Mouse (Mus musculus): ENCODE results near the gene Casp8ap2.

The Casp8ap2 gene

GRCm38 (mm10) chr4:32615034-32615881 is at the start of gene Casp8ap2:
Gene Casp8ap2, plus strand, starts transcription at chr4:32615451.
- peak; percentile 98 for DNase-seq (ENCODE audit: low read depth, low spot score)

GRCm38 (mm10) chr4:32569054-32569453 is 46.2 kb upstream of the Casp8ap2 start:
- DNase-seq (ENCODE audit: low read depth, low spot score): no peak

GRCm38 (mm10) chr4:32569995-32570938 is 45.0 kb upstream of the Casp8ap2 start:
- no peak for DNase-seq (ENCODE audit: low read depth, low spot score)

- no peak for DNase-seq (ENCODE audit: low read depth, low spot score)
Observed at GRCm38 (mm10) chr4:32570939-32571317, 44.3 kb upstream of the Casp8ap2 start.

- DNase-seq (ENCODE audit: low read depth, low spot score): no peak
Observed at GRCm38 (mm10) chr4:32571441-32571840, 43.8 kb upstream of the Casp8ap2 start.

GRCm38 (mm10) chr4:32572118-32572517 is 43.1 kb upstream of the Casp8ap2 start:
- peak; percentile 34 for DNase-seq (ENCODE audit: low read depth, low spot score)

- DNase-seq (ENCODE audit: low read depth, low spot score): no peak
Observed at GRCm38 (mm10) chr4:32573586-32573985, 41.7 kb upstream of the Casp8ap2 start.

GRCm38 (mm10) chr4:32574604-32575003 is 40.6 kb upstream of the Casp8ap2 start:
- no peak for DNase-seq (ENCODE audit: low read depth, low spot score)

- no peak for DNase-seq (ENCODE audit: low read depth, low spot score)
Observed at GRCm38 (mm10) chr4:32575165-32575564, 40.1 kb upstream of the Casp8ap2 start.

- no peak for DNase-seq (ENCODE audit: low read depth, low spot score)
Observed at GRCm38 (mm10) chr4:32579850-32580249, 35.4 kb upstream of the Casp8ap2 start.

- no peak for DNase-seq (ENCODE audit: low read depth, low spot score)
Observed at GRCm38 (mm10) chr4:32584181-32584580, 31.1 kb upstream of the Casp8ap2 start.

- DNase-seq (ENCODE audit: low read depth, low spot score): peak; percentile 45
Observed at GRCm38 (mm10) chr4:32586596-32586995, 28.7 kb upstream of the Casp8ap2 start.

GRCm38 (mm10) chr4:32587543-32587942 is 27.7 kb upstream of the Casp8ap2 start:
- DNase-seq (ENCODE audit: low read depth, low spot score): no peak

- no peak for DNase-seq (ENCODE audit: low read depth, low spot score)
Observed at GRCm38 (mm10) chr4:32588237-32588636, 27.0 kb upstream of the Casp8ap2 start.

GRCm38 (mm10) chr4:32601135-32601534 is 14.1 kb upstream of the Casp8ap2 start:
- DNase-seq (ENCODE audit: low read depth, low spot score): no peak

- DNase-seq (ENCODE audit: low read depth, low spot score): no peak
Observed at GRCm38 (mm10) chr4:32602660-32603059, 12.6 kb upstream of the Casp8ap2 start, which contains the start of gene Gja10. Gene Gja10, minus strand, starts transcription at chr4:32602760.

- DNase-seq (ENCODE audit: low read depth, low spot score): no peak
Observed at GRCm38 (mm10) chr4:32621637-32622036, 6.4 kb downstream of the Casp8ap2 start.

GRCm38 (mm10) chr4:32651669-32652068 is 36.4 kb downstream of the Casp8ap2 start:
- no peak for DNase-seq (ENCODE audit: low read depth, low spot score)

- DNase-seq (ENCODE audit: low read depth, low spot score): no peak
Observed at GRCm38 (mm10) chr4:32656146-32656904, 41.1 kb downstream of the Casp8ap2 start.

GRCm38 (mm10) chr4:32656918-32657662 is 41.8 kb downstream of the Casp8ap2 start, which contains the start of gene Mdn1:
Gene Mdn1, plus strand, starts transcription at chr4:32657119.
- DNase-seq (ENCODE audit: low read depth, low spot score): peak; percentile 91

- DNase-seq (ENCODE audit: low read depth, low spot score): no peak
Observed at GRCm38 (mm10) chr4:32665843-32666242, 50.6 kb downstream of the Casp8ap2 start.

Measured in retina, postnatal 7 days (tissue).